Mouse (Mus musculus): ENCODE results near the gene Gm9767. TPM values are rescaled to one million over a fixed set of nuclear protein-coding genes. Genes with fewer than 3 reads are reported as not detected.

Gene Gm9767
- not detected in 2 replicates for polyA plus RNA-seq (2012; ENCODE audit: low replicate concordance)

DNA sequence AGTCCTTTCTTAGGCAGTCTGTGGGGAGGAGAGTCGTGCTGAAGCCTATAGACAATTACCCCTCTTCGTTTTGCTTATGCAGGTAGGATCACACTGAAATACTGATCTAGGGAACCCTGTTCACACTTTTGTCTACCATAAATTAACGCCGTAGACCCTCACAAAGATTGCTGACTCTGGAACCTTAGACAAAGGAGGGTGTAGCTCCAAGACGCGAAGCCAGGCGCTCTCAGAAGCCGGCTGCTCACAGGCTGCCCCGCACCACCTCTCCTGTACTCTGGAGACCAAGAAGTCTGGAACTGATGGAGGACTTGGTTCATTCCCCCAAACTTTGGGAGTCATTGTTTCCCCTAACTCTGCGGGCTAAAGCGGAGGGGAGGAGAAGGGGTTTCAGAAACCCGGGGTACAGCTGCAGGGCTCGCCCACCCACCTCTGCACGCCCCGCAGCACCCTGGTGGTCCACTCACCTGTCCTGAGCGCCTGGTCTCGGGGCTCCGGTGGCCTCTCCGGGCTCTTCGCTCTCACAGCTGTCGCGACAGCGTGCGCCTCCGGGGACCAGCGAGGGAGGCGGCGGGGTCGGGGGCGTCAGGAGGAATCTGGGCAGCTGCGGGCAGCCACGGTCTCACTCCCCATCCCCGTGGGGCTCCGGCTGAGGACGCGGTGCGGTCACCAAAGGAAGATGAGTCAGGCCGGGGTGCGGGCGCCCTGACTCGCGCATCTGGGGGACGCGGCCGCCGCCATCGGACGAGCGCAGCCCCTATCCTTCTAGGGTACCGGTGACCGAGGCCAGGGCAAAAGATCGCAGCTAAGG is at the start of gene Gm9767:
Gm9767 (plus strand) TSS at position 585 of the 811 bp plus-strand sequence.

DNA sequence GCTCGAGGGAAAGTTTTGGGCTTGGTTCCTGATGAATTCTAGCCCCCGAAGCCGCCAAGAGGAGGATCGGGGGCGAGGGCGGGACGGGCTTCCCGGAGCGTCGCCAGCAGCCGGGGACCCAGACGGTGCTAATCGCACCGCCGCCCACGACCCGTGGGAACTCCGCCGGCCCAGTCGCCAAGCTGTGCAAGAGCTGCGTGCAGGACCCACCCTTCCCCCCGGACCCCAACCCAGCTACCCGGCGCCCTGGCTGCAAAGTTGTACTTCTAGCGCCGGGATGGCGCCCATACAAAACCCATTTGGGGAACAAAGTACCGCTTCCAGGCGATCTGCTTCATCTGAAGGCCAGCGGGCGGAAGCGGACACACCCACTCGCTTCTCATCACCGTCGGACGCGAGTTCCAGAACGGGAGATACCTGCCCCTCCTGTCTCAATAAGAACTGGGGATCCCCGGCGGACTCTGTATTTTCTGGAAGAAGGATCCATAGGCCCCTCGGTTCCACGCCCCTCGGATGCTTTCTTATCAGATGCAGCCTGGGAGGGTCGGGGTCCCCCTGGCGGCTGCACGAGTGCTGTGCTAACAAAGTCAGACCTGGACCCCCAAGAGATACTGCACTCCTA is 577 bp downstream of the Gm9767 start, which contains the start of gene Tmem200a:
Tmem200a (minus strand) TSS at position 532 of the 622 bp plus-strand sequence.

Other genes with a start within 250 kb of the Gm9767 start
- not detected in 2 replicates for gene Tmem200a, start 797 bp downstream of the Gm9767 start, polyA plus RNA-seq (2012; ENCODE audit: low replicate concordance)
- 3.5 and 4.1 TPM in 2 replicates for gene Samd3, start 151.5 kb downstream of the Gm9767 start, polyA plus RNA-seq (2012; ENCODE audit: low replicate concordance)